Mouse (Mus musculus) limb, embryonic 10.5 days (tissue): ENCODE measurements around the gene Tut7. TPM values are rescaled to one million over a fixed set of nuclear protein-coding genes. Genes with fewer than 3 reads are reported as not detected.
"Not testable (repeated sequence)": the region's sequence is repeated elsewhere in the genome, so short reads cannot be mapped to it uniquely, and the experiment has no call there.

Source experiments
- DNase-seq: peaks from one replicate; pipeline ENCODE4 v3.0.0-alpha.2; 2017; ENCODE audit warnings: low spot score
- H3K27ac ChIP-seq: fragments of 300-500 bp; sonication (generic); 2 replicates; pipeline ENCODE4 v1.5.1; 2016; ENCODE audit warnings: mild to moderate bottlenecking
- H3K27me3 ChIP-seq: fragments of 300-500 bp; sonication (generic); 2 replicates; pipeline ENCODE4 v1.6.1; 2016; ENCODE audit warnings: low read depth, mild to moderate bottlenecking; ENCODE audit not compliant: poor library complexity, severe bottlenecking
- H3K36me3 ChIP-seq: fragments of 300-500 bp; sonication (generic); 2 replicates; pipeline ENCODE4 v1.6.1; 2016; ENCODE audit warnings: mild to moderate bottlenecking, moderate library complexity
- H3K4me1 ChIP-seq: fragments of 300-500 bp; sonication (generic); 2 replicates; pipeline ENCODE4 v1.6.1; 2016
- H3K4me3 ChIP-seq: fragments of 300-500 bp; sonication (generic); 2 replicates; pipeline ENCODE4 v1.5.1; 2016; ENCODE audit warnings: mild to moderate bottlenecking, moderate library complexity
- H3K9me3 ChIP-seq: fragments of 300-500 bp; sonication (generic); replicated peaks from 2 replicates; pipeline ENCODE4 v1.6.1; 2016; ENCODE audit warnings: mild to moderate bottlenecking
- WGBS: fragments of 180-500 bp; shearing (Covaris S2); methylation state at CpG from one replicate; pipeline ENCODE4 v1.1.7; 2016; 5-methylcytosine and 5-hydroxymethylcytosine counted together
- polyA plus RNA-seq: library from polyadenylated mRNA; unstranded; fragments of >200 nt; fragmentation: Nextera tagmentation; extraction: Ambion mirVana; gene quantifications from 2 replicates; pipeline ENCODE4 v1.2.1, GENCODE M21; 2016

The Tut7 gene
- polyA plus RNA-seq, 1 experiment from 2014 or later = 47.5 TPM

GRCm38 (mm10) chr13:59741697-59742096, 81.2 kb downstream of the Tut7 start:
- 82% methylated on average over 10 of the region's 10 CpGs for WGBS
- H3K9me3 ChIP-seq = no peaks in the 10 kb centered on the region
- DNase-seq = no peak

GRCm38 (mm10) chr13:59741096-59741495, 81.9 kb downstream of the Tut7 start:
- no peak for DNase-seq

More at GRCm38 (mm10) chr13:59741697-59742096, 81.2 kb downstream of the Tut7 start:
- Histone ChIP-seq H3K27me3 (no peaks in the 10 kb centered on the region), H3K27ac (no peak overlapping the region), H3K36me3 (no peaks in the 10 kb centered on the region), H3K4me1 (no peaks in the 10 kb centered on the region), H3K4me3 (no peak overlapping the region)

DNA sequence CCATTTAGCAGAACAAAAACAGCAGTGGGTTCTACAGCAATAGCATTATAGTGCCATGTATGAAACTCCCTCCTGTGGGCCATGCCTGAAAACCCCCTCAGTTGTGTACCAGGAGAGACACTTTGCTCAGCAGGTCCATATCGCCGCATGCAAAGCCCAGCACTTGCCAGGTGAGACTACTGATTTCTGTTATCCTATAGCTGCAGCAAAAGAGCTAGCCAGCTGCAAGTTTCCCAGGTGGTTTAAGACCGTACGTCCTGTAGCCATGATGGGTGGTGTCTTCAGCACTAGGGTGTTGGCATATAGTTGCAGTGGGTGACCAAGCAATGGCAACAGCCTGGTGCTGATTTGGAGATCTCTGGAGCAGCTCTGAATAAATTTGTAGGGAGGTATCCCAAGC, 83.5 kb downstream of the Tut7 start:
- Histone ChIP-seq H3K36me3 (no peaks in the 10 kb centered on the region), H3K27me3 (no peaks in the 10 kb centered on the region), H3K9me3 (no peaks in the 10 kb centered on the region), H3K4me1 (0 out of 2 replicates have a peak, but pooled peaks cover 3% of the 10 kb centered on the region), H3K4me3 (no peak overlapping the region), H3K27ac (no peak overlapping the region)
- WGBS = 91% methylated on average over 4 of the region's 4 CpGs
- no peak for DNase-seq

More at GRCm38 (mm10) chr13:59741096-59741495, 81.9 kb downstream of the Tut7 start:
- H3K27ac ChIP-seq = no peak overlapping the region
- H3K9me3 ChIP-seq = no peaks in the 10 kb centered on the region
- H3K27me3 ChIP-seq = no peaks in the 10 kb centered on the region
- no peak overlapping the region for H3K4me3 ChIP-seq
- no peaks in the 10 kb centered on the region for H3K4me1 ChIP-seq
- H3K36me3 ChIP-seq = no peaks in the 10 kb centered on the region
- WGBS = 94% methylated on average over 11 of the region's 11 CpGs

- Histone ChIP-seq H3K4me1 (0 out of 2 replicates have a peak, but pooled peaks cover 3% of the 10 kb centered on the region), H3K36me3 (no peaks in the 10 kb centered on the region), H3K9me3 (no peaks in the 10 kb centered on the region), H3K27me3 (no peaks in the 10 kb centered on the region), H3K27ac (no peak overlapping the region), H3K4me3 (no peak overlapping the region)
- WGBS = 88% methylated on average over 2 of the region's 2 CpGs
- no peak for DNase-seq
Observed at GRCm38 (mm10) chr13:59738455-59738854, 84.5 kb downstream of the Tut7 start.

DNA sequence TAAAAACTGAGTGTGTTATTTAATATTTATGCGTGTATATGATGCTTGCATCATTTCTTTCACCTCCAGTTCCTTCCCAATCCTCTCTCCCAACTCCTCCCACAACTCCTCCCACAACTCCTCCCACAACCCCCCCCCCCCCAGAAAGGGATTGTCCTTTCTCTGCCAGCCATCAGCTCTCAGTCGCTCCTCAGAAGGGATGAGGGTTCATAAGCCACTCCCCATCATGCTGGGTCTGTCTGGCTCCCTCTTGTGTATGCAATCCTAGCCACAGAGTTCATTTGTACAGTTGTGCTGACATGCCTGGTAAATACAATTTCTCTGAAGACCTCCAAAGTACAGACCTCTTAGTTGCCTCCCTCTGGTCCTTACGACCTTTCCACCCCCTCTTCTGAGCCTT, 87.8 kb downstream of the Tut7 start:
- H3K36me3 ChIP-seq = no peaks in the 10 kb centered on the region
- H3K9me3 ChIP-seq = no peaks in the 10 kb centered on the region
- DNase-seq = no peak
- no peak overlapping the region for H3K4me3 ChIP-seq
- H3K27me3 ChIP-seq = no peaks in the 10 kb centered on the region
- H3K27ac ChIP-seq = no peak overlapping the region
- 0 out of 2 replicates have a peak, but pooled peaks cover 3% of the 10 kb centered on the region for H3K4me1 ChIP-seq
- 25% methylated on average over 3 of the region's 3 CpGs for WGBS

DNA sequence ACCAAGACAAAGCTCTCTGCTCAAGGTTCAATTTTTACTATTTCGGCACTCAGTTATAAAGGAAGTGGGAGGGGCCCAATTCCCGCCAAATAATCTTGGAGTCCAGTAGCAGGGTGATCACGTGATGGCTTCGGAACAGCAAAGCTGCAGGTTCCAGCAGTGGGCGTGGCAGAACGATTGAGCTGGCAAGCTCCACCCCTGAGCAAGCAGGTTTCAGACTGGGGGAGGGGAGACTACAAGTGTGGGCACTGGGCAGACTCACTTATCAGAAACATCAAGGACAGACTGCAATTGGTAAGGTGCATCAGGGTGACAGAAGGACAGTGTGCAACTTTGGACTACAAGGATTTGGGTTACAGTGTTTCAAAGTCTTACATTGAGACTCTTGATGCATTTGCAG, 88.6 kb downstream of the Tut7 start:
- not testable (repeated sequence) for H3K4me1 ChIP-seq, H3K27me3 ChIP-seq, H3K36me3 ChIP-seq, H3K4me3 ChIP-seq, DNase-seq, H3K27ac ChIP-seq, H3K9me3 ChIP-seq
- WGBS = 44% methylated on average over 6 of the region's 6 CpGs

GRCm38 (mm10) chr13:59733936-59734335, 89.0 kb downstream of the Tut7 start:
- Histone ChIP-seq H3K27ac (no peak overlapping the region), H3K4me1 (0 out of 2 replicates have a peak, but pooled peaks cover 3% of the 10 kb centered on the region), H3K4me3 (no peak overlapping the region), H3K36me3 (no peaks in the 10 kb centered on the region), H3K27me3 (0 out of 2 replicates have a peak, but pooled peaks cover 5% of the 10 kb centered on the region), H3K9me3 (no peaks in the 10 kb centered on the region)
- 83% methylated on average over 4 of the region's 4 CpGs for WGBS
- no peak for DNase-seq

DNA sequence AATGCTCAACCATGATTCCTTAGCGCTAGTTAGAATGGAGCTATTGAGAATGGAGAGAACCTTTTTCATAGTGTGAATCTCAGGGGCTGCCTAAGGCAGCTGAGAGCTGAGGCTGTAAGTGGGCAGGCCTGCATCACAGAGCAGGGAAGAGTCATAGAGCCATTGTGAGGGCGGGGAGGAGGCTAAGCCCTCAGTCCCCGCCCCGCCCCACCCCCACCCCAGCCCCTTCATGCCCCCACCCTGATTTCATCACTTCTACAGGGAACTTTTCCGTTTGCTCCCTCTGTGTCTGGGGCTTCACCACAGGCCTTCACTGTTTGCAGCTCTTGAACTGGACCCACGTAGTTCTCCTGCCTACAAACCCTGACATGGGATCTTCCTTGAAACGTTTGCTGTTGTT, 91.3 kb downstream of the Tut7 start, which contains the start of gene Spata31d1d:
Gene Spata31d1d (minus strand): TSS at position 101 of the 400 bp plus-strand sequence.
- WGBS = 46% methylated on average over 7 of the region's 7 CpGs
- Histone ChIP-seq H3K27me3 (peaks cover 17% of the 10 kb centered on the region), H3K36me3 (no peaks in the 10 kb centered on the region), H3K4me3 (no peak within 1 kb of the TSS), H3K4me1 (peaks cover 3% of the 10 kb centered on the region; the same call in 1 of the 2 replicates), H3K27ac (no peak within 1 kb of the TSS), H3K9me3 (no peaks in the 10 kb centered on the region)
- DNase-seq = no peak

DNA sequence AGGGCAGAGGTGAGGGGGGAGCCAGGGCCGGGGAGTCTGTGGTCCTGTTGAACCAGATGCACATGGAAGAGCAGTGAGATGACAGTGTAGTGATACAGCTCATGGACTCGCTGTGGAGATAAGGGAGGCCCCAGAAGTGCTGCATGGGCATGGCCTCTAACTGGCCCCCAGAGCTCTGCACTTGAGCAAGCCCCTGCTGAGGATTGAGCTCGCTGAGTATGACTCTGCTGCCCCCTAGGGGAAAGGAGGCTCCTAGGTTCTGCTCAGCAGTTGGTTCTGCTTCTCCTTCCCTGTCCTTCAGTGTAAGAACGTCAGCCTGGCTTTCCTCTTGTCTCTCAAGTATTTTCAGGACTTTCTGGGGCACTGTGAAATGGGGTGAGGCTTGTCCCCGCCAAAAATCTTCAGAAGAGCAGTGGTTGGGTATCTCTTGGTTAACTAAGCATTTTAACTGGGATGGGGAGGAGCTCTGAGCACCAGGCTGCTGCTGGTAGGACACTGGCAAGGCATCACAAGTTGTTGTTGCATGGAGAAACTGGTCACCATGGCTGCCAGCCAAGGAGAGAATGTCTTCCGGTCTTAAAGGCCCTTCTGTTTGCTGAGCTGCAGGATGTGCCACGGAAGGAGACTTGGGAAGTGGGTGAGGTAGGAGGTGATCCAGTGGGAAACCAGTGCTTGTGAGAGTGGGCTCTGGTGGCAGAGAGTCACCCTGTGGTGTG, 94.4 kb downstream of the Tut7 start:
- Histone ChIP-seq H3K36me3 (no peaks in the 10 kb centered on the region), H3K27me3 (peaks cover 25% of the 10 kb centered on the region), H3K27ac (no peak overlapping the region), H3K4me1 (peaks cover 17% of the 10 kb centered on the region), H3K9me3 (no peaks in the 10 kb centered on the region), H3K4me3 (no peak overlapping the region)
- peak; percentile 85 for DNase-seq
- 30% methylated on average over 7 of the region's 7 CpGs for WGBS

DNA sequence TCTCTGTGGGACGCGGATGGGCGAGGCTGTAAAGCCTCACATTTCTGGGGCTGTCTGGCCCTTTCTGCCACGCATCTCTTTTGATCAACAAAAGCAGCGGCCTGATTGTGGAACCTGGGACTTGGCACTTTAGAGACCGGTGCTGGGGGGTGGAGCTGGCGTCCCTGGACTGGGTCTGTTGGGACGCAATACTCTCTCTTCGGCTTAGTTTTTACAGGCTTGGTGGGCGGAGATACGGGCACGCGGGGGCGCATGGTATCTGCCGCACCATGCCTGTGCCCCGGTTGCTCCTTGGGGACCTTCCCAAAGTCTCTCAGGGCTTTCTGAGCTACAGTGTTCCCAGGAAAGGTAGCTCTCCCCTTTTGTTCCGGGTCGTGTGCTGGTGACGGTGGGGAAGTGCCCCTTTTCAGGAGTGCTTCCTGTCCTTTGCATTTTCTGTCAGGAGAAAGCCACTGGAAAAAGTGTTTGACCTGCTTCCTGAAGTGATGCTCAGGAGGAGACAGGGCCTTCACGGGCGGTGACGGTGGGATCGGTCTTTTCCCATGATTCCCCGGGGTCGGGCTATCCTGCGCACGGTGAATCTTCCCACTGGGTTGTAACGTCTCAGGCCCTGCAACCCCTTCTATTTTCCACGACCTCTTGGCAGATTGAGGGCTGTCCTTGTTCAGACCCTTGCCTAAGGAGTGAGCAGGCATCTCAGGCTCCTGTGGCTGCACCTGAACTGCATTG, 96.6 kb downstream of the Tut7 start:
- 30% methylated on average over 29 of the region's 29 CpGs for WGBS
- Histone ChIP-seq H3K27me3 (peaks cover 25% of the 10 kb centered on the region), H3K4me1 (peaks cover 17% of the 10 kb centered on the region), H3K36me3 (no peaks in the 10 kb centered on the region), H3K9me3 (no peaks in the 10 kb centered on the region), H3K4me3 (peak overlapping the region; percentile 38), H3K27ac (peak overlapping the region; percentile 50)
- no peak for DNase-seq

GRCm38 (mm10) chr13:59722089-59722488, 100.9 kb downstream of the Tut7 start:
- peaks cover 25% of the 10 kb centered on the region for H3K4me1 ChIP-seq
- H3K36me3 ChIP-seq, H3K4me3 ChIP-seq, DNase-seq, H3K27ac ChIP-seq, H3K9me3 ChIP-seq: not testable (repeated sequence)
- H3K27me3 ChIP-seq = peaks cover 13% of the 10 kb centered on the region
- WGBS = 90% methylated on average over 1 of the region's 1 CpGs
